ENCODE assay signal across 8 mouse cellular contexts in the genomic region with DNA sequence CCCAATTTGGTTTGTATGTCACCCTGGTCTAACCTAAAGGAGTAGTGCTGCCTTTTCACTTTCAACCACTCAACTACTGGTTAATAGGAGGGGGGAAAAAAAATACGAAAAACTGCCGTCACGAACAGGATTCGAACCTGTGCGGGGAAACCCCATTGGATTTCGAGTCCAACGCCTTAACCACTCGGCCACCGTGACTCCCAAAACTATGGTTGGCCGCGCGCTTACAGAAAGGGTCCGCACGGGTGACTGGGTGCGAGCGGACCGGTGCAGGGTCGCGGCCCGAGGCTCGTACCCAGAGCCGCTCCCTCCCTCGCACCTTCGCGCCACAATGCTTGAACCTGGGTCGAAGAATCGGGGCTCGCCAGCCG. TPM values are rescaled to one million over a fixed set of nuclear protein-coding genes. Genes with fewer than 3 reads are reported as not detected.
DNase-seq lines count a peak whose midpoint lies in the region; ATAC-seq and TF ChIP-seq lines count a peak whose summit lies in the region.

No protein-coding gene starts in this region.

- peak overlapping the region; percentile 95 for H3K9ac ChIP-seq in forebrain, embryonic 16.5 days (replicated peaks; ENCODE audit: low read depth, low read length)
- H3K9ac ChIP-seq in lung, embryonic 16.5 days (ENCODE audit: low read length) = peak overlapping the region; percentile 95

- no peaks in the 10 kb centered on the region for H3K9me3 ChIP-seq in G1E (replicated peaks)
- H3K9me3 ChIP-seq in forebrain, embryonic 16.5 days (ENCODE audit: control insufficient read depth, low read length) = no peaks in the 10 kb centered on the region
- H3K9me3 ChIP-seq in hindbrain, embryonic 10.5 days = no peaks in the 10 kb centered on the region
- no peaks in the 10 kb centered on the region for H3K9me3 ChIP-seq in lung, embryonic 16.5 days (ENCODE audit: control insufficient read depth, low read length)

- H3K27ac ChIP-seq in forebrain, embryonic 16.5 days (ENCODE audit: low read length) = peak overlapping the region; percentile 95
- peak overlapping the region; percentile 98 for H3K27ac ChIP-seq in hindbrain, embryonic 10.5 days
- peak overlapping the region; percentile 96 for H3K27ac ChIP-seq in lung, embryonic 16.5 days (ENCODE audit: low read length)

- TF ChIP-seq CTCF in G1E (IDR thresholded peaks at IDR 0.05; ENCODE audit: low read depth, low read length) = no peak

- ATAC-seq in G1E (ENCODE audit: extremely low read depth, insufficient number of reproducible peaks, low FRiP score, poor library complexity, severe bottlenecking) = peak; percentile 72
- ATAC-seq in forebrain, embryonic 16.5 days = peak; percentile 54
- peak; percentile 69 for ATAC-seq in lung, embryonic 16.5 days (ENCODE audit: low read depth)

- H3K36me3 ChIP-seq in G1E (replicated peaks) = peaks cover 29% of the 10 kb centered on the region
- peaks cover 9% of the 10 kb centered on the region for H3K36me3 ChIP-seq in forebrain, embryonic 16.5 days (ENCODE audit: control insufficient read depth, insufficient read depth)
- H3K36me3 ChIP-seq in hindbrain, embryonic 10.5 days = peaks cover 25% of the 10 kb centered on the region
- H3K36me3 ChIP-seq in lung, embryonic 16.5 days (ENCODE audit: control insufficient read depth, insufficient read depth, low read length) = peaks cover 10% of the 10 kb centered on the region

- peak; percentile 43 for DNase-seq in G1E (ENCODE audit: low spot score)
- peak; percentile 91 for DNase-seq in c-Kit-positive CD71-positive TER-119-positive erythroid progenitor cells, embryonic 14.5 days (ENCODE audit: low spot score)
- peak; percentile 94 for DNase-seq in hindbrain, embryonic 10.5 days (ENCODE audit: low spot score)
- peak; percentile 79 for DNase-seq in layer of hippocampus, adult 9-11 months
- DNase-seq in ovary, adult 18-20 months (ENCODE audit: low spot score) = peak; percentile 73
- peak; percentile 88 for DNase-seq in thymus, postnatal 0 days (ENCODE audit: low spot score)

- peaks cover 2% of the 10 kb centered on the region; the same call in 1 of the 2 replicates for H3K27me3 ChIP-seq in G1E (ENCODE audit: insufficient read depth, low read length)
- H3K27me3 ChIP-seq in forebrain, embryonic 16.5 days (replicated peaks; ENCODE audit: control insufficient read depth, insufficient read depth, low read length) = no peaks in the 10 kb centered on the region
- peaks cover 27% of the 10 kb centered on the region for H3K27me3 ChIP-seq in hindbrain, embryonic 10.5 days (ENCODE audit: insufficient read depth, poor library complexity, severe bottlenecking)
- H3K27me3 ChIP-seq in lung, embryonic 16.5 days (ENCODE audit: control insufficient read depth, insufficient read depth, low read depth, low read length) = no peaks in the 10 kb centered on the region

- H3K4me3 ChIP-seq in G1E (ENCODE audit: low read depth, low read length) = peak overlapping the region; percentile 87
- H3K4me3 ChIP-seq in forebrain, embryonic 16.5 days (replicated peaks; ENCODE audit: low read length) = peak overlapping the region; percentile 86
- H3K4me3 ChIP-seq in hindbrain, embryonic 10.5 days = peak overlapping the region; percentile 95
- H3K4me3 ChIP-seq in lung, embryonic 16.5 days (ENCODE audit: low read length) = peak overlapping the region; percentile 89

- WGBS in forebrain, embryonic 16.5 days = under 1% methylated on average over 29 of the region's 29 CpGs
- under 1% methylated on average over 29 of the region's 29 CpGs for WGBS in hindbrain, embryonic 10.5 days
- 0% methylated on average over 29 of the region's 29 CpGs for WGBS in lung, embryonic 16.5 days

- peaks cover 51% of the 10 kb centered on the region for H3K4me1 ChIP-seq in G1E (ENCODE audit: insufficient read depth, low read depth, low read length)
- peaks cover 10% of the 10 kb centered on the region for H3K4me1 ChIP-seq in forebrain, embryonic 16.5 days (replicated peaks; ENCODE audit: control insufficient read depth, insufficient read depth, low read length)
- H3K4me1 ChIP-seq in hindbrain, embryonic 10.5 days (replicated peaks) = peaks cover 15% of the 10 kb centered on the region
- peaks cover 11% of the 10 kb centered on the region for H3K4me1 ChIP-seq in lung, embryonic 16.5 days (replicated peaks; ENCODE audit: control insufficient read depth, insufficient read depth, low read length)

- peak overlapping the region; percentile 59 for H3K4me2 ChIP-seq in forebrain, embryonic 16.5 days (ENCODE audit: low read length)
- peak overlapping the region; percentile 74 for H3K4me2 ChIP-seq in lung, embryonic 16.5 days (ENCODE audit: low read depth, low read length)

RNA-seq across cellular contexts. Expression of gene Smarcc2, which starts 0.7 kb away (rescaled TPM):
- 100 and 109 TPM in 2 replicates for total RNA-seq in G1E (2014; fragmentation: Nextera tagmentation)
- 36.3 and 47.4 TPM in 2 replicates for total RNA-seq in G1E (2017)
- 153 and 174 TPM in 2 replicates for polyA plus RNA-seq in G1E (2012)
- polyA plus RNA-seq in forebrain, embryonic 16.5 days (2015; fragmentation: Nextera tagmentation; extraction: Ambion mirVana) = 215 and 217 TPM in 2 replicates
- 72.2 and 106 TPM in 2 replicates for polyA plus RNA-seq in hindbrain, embryonic 10.5 days (2016; fragmentation: Nextera tagmentation; extraction: Ambion mirVana)
- 71.3 and 76.4 TPM in 2 replicates for polyA plus RNA-seq in lung, embryonic 16.5 days (2015; fragmentation: Nextera tagmentation; extraction: Ambion mirVana)
- 37.2 and 41.7 TPM in 2 replicates for polyA plus RNA-seq in thymus, postnatal 0 days (2015; fragmentation: Nextera tagmentation; extraction: Ambion mirVana)

RNA-seq across cellular contexts. Expression of gene Myl6, which starts 35.6 kb away (rescaled TPM):
- 207 and 266 TPM in 2 replicates for total RNA-seq in G1E (2014; fragmentation: Nextera tagmentation)
- 1,414 and 1,457 TPM in 2 replicates for total RNA-seq in G1E (2017)
- 273 and 359 TPM in 2 replicates for polyA plus RNA-seq in G1E (2012)
- polyA plus RNA-seq in forebrain, embryonic 16.5 days (2015; fragmentation: Nextera tagmentation; extraction: Ambion mirVana) = 599 and 678 TPM in 2 replicates
- polyA plus RNA-seq in hindbrain, embryonic 10.5 days (2016; fragmentation: Nextera tagmentation; extraction: Ambion mirVana) = 866 and 958 TPM in 2 replicates
- 1,564 and 1,684 TPM in 2 replicates for polyA plus RNA-seq in lung, embryonic 16.5 days (2015; fragmentation: Nextera tagmentation; extraction: Ambion mirVana)
- 963 and 1,020 TPM in 2 replicates for polyA plus RNA-seq in thymus, postnatal 0 days (2015; fragmentation: Nextera tagmentation; extraction: Ambion mirVana)

RNA-seq across cellular contexts. Expression of gene Myl6b, which starts 40.2 kb away (rescaled TPM):
- total RNA-seq in G1E (2014; fragmentation: Nextera tagmentation) (11.4 and 13.1 TPM in 2 replicates), G1E (2017) (1.7 and 2.0 TPM in 2 replicates)
- polyA plus RNA-seq in G1E (2012) = 14.7 and 17.4 TPM in 2 replicates
- 5.4 and 5.9 TPM in 2 replicates for polyA plus RNA-seq in forebrain, embryonic 16.5 days (2015; fragmentation: Nextera tagmentation; extraction: Ambion mirVana)
- 2.8 TPM in 2 replicates for polyA plus RNA-seq in hindbrain, embryonic 10.5 days (2016; fragmentation: Nextera tagmentation; extraction: Ambion mirVana)
- 3.5 and 5.1 TPM in 2 replicates for polyA plus RNA-seq in lung, embryonic 16.5 days (2015; fragmentation: Nextera tagmentation; extraction: Ambion mirVana)
- 3.8 and 5.2 TPM in 2 replicates for polyA plus RNA-seq in thymus, postnatal 0 days (2015; fragmentation: Nextera tagmentation; extraction: Ambion mirVana)

RNA-seq across cellular contexts. Expression of gene Rnf41, which starts 46.9 kb away (rescaled TPM):
- 21.7 and 26.8 TPM in 2 replicates for total RNA-seq in G1E (2014; fragmentation: Nextera tagmentation)
- total RNA-seq in G1E (2017) = 16.6 and 17.8 TPM in 2 replicates
- polyA plus RNA-seq in G1E (2012) = 11.7 and 14.6 TPM in 2 replicates
- polyA plus RNA-seq in forebrain, embryonic 16.5 days (2015; fragmentation: Nextera tagmentation; extraction: Ambion mirVana) = 121 and 122 TPM in 2 replicates
- 46.7 and 48.0 TPM in 2 replicates for polyA plus RNA-seq in hindbrain, embryonic 10.5 days (2016; fragmentation: Nextera tagmentation; extraction: Ambion mirVana)
- polyA plus RNA-seq in lung, embryonic 16.5 days (2015; fragmentation: Nextera tagmentation; extraction: Ambion mirVana) = 41.4 and 42.7 TPM in 2 replicates
- polyA plus RNA-seq in thymus, postnatal 0 days (2015; fragmentation: Nextera tagmentation; extraction: Ambion mirVana) = 30.0 and 31.7 TPM in 2 replicates

RNA-seq across cellular contexts. Expression of gene Nabp2, which starts 47.0 kb away (rescaled TPM):
- total RNA-seq in G1E (2014; fragmentation: Nextera tagmentation) (121 and 148 TPM in 2 replicates), G1E (2017) (34.2 and 37.3 TPM in 2 replicates)
- polyA plus RNA-seq in G1E (2012) = 152 and 197 TPM in 2 replicates
- polyA plus RNA-seq in forebrain, embryonic 16.5 days (2015; fragmentation: Nextera tagmentation; extraction: Ambion mirVana) = 139 and 147 TPM in 2 replicates
- polyA plus RNA-seq in hindbrain, embryonic 10.5 days (2016; fragmentation: Nextera tagmentation; extraction: Ambion mirVana) = 144 and 147 TPM in 2 replicates
- 67.7 and 74.5 TPM in 2 replicates for polyA plus RNA-seq in lung, embryonic 16.5 days (2015; fragmentation: Nextera tagmentation; extraction: Ambion mirVana)
- 59.0 and 68.0 TPM in 2 replicates for polyA plus RNA-seq in thymus, postnatal 0 days (2015; fragmentation: Nextera tagmentation; extraction: Ambion mirVana)

Comparison
In these comparisons a context has a peak if more than half of its experiments do, and no peak if none do; other contexts are left out.
1. Peak in every context shown above with its lines: DNase-seq, ATAC-seq, H3K4me3 ChIP-seq and H3K27ac ChIP-seq.
2. DNase-seq: peak in every context shown above with its lines; median percentile 94 in hindbrain, embryonic 10.5 days; 91 in c-Kit-positive CD71-positive TER-119-positive erythroid progenitor cells, embryonic 14.5 days; 88 in thymus, postnatal 0 days; 79 in layer of hippocampus, adult 9-11 months; 73 in ovary, adult 18-20 months; 43 in G1E.